Mouse (Mus musculus) spleen, adult 2 months (tissue): ENCODE results near the gene Asic1.

ENCODE experiments used
- CTCF ChIP-seq: fragments of 200-500 bp; IDR thresholded peaks from 2 replicates; pipeline ENCODE4 v1.5.1; 2011; ENCODE audit warnings: mild to moderate bottlenecking, inconsistent platforms; ENCODE audit not compliant: insufficient read depth, insufficient read length, insufficient replicate concordance; ENCODE audit errors: extremely low read depth
- POLR2A ChIP-seq: fragments of 200-500 bp; IDR thresholded peaks from 2 replicates; pipeline ENCODE4 v1.6.1; 2011; ENCODE audit warnings: low read depth, low read length, inconsistent platforms

GRCm38 (mm10) chr15:99637405-99638123, 32.6 kb upstream of the Asic1 start:
- TF ChIP-seq POLR2A = no peak
- no peak for TF ChIP-seq CTCF
